Mouse (Mus musculus) limb, embryonic 12.5 days (tissue): Measurements from ENCODE around the gene Tjp1. TPM values are rescaled to one million over a fixed set of nuclear protein-coding genes. Genes with fewer than 3 reads are reported as not detected.

Experiments
- ATAC-seq: fragments of 200-750 bp; cut with Nextera tagmentation; 2 replicates; pipeline ENCODE4 v1.8.0; 2017; ENCODE audit warnings: low read depth, moderate TSS enrichment; ENCODE audit not compliant: insufficient number of reproducible peaks, insufficient read depth, low FRiP score, low TSS enrichment
- H3K27ac ChIP-seq: fragments of 300-500 bp; sonication (generic); 2 replicates; pipeline ENCODE4 v1.5.1; 2016; ENCODE audit warnings: mild to moderate bottlenecking, moderate library complexity
- H3K27me3 ChIP-seq: fragments of 300-500 bp; sonication (generic); 2 replicates; pipeline ENCODE4 v1.6.1; 2016; ENCODE audit warnings: mild to moderate bottlenecking, moderate library complexity
- H3K36me3 ChIP-seq: fragments of 300-500 bp; sonication (generic); 2 replicates; pipeline ENCODE4 v1.6.1; 2016; ENCODE audit warnings: mild to moderate bottlenecking, moderate library complexity
- H3K4me1 ChIP-seq: fragments of 300-500 bp; sonication (generic); replicated peaks from 2 replicates; pipeline ENCODE4 v1.6.1; 2016
- H3K4me2 ChIP-seq: fragments of 300-500 bp; sonication (generic); 2 replicates; pipeline ENCODE4 v1.6.1; 2016; ENCODE audit warnings: mild to moderate bottlenecking, moderate library complexity
- H3K4me3 ChIP-seq: fragments of 300-500 bp; sonication (generic); replicated peaks from 2 replicates; pipeline ENCODE4 v1.5.1; 2016; ENCODE audit warnings: mild to moderate bottlenecking
- H3K9ac ChIP-seq: fragments of 300-500 bp; sonication (generic); replicated peaks from 2 replicates; pipeline ENCODE4 v1.6.1; 2016; ENCODE audit warnings: mild to moderate bottlenecking, moderate library complexity
- H3K9me3 ChIP-seq: fragments of 300-500 bp; sonication (generic); 2 replicates; pipeline ENCODE4 v1.6.1; 2016; ENCODE audit warnings: mild to moderate bottlenecking, moderate library complexity
- WGBS: fragments of 180-500 bp; shearing (Covaris S2); methylation state at CpG from one replicate; pipeline ENCODE4 v1.1.7; 2016; 5-methylcytosine and 5-hydroxymethylcytosine counted together
- polyA plus RNA-seq: library from polyadenylated mRNA; unstranded; fragments of >200 nt; fragmentation: Nextera tagmentation; extraction: Ambion mirVana; gene quantifications from 2 replicates; pipeline ENCODE4 v1.2.1, GENCODE M21; 2016

Tjp1 gene
- polyA plus RNA-seq, 1 experiment from 2014 or later: 25.6 TPM

DNA sequence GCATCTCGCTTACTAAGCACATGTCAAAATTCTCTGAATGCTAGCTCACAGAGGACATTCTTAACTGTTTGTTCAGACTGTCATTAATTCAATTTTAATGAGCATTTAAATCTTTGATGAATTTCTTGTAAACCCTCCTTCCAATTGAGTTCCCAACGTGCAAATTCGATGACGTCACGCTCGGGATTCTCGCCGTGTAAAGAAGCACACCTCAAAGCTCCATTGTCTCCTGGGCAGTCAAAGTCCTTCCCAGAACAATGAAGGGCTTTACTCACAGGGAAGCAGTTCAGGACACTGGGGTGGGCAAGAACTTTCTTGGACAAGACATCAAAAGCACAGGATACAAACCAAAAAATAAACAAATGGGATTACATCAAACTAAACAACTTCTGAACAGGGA is 10.7 kb downstream of the Tjp1 start:
- H3K4me2 ChIP-seq: no peak overlapping the region
- peaks cover 9% of the 10 kb centered on the region; the same call in 1 of the 2 replicates for H3K27me3 ChIP-seq
- no peak overlapping the region for H3K27ac ChIP-seq
- no peaks in the 10 kb centered on the region for H3K36me3 ChIP-seq
- H3K4me1 ChIP-seq: peaks cover 12% of the 10 kb centered on the region
- no peaks in the 10 kb centered on the region for H3K9me3 ChIP-seq
- no peak overlapping the region for H3K9ac ChIP-seq
- 69% methylated on average over 8 of the region's 8 CpGs for WGBS
- ATAC-seq: no peak
- no peak overlapping the region for H3K4me3 ChIP-seq

DNA sequence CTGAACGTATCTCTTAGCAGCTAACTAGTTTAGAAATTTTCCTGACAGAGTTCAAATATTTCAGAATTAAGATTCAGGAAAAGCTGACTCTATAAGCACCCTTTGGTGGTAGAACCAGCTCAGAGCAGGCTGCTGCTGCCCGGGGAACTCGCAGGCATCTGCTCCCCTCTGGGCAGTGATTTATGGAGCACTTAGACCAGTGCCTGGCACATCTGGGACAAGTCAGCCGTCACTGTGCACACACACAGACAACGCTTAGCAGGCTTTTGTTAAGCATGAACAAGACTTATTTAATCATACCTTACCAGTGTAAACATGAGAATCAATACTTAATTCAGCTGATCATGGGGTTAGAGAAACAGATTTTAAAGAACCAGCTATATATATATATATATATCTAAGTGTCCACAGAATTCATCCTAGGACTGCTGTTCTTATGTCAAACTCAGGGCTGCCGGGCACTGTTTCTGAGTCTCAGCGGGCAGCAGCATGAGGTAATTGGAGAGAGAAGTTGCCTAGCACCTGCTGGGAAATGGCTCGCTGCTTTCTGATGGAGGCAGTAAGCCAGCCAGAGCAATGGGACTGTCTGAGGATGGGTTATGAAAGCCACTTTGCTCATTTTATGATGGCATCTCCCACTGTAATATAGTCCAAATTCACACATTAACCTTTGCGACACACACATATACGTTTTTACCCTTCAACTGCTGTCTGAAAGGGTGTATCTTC is 14.0 kb downstream of the Tjp1 start:
- Histone ChIP-seq H3K4me2 (no peak overlapping the region), H3K4me1 (peaks cover 7% of the 10 kb centered on the region), H3K27ac (no peak overlapping the region), H3K27me3 (peaks cover 9% of the 10 kb centered on the region; the same call in 1 of the 2 replicates), H3K36me3 (no peaks in the 10 kb centered on the region), H3K9ac (no peak overlapping the region), H3K9me3 (0 out of 2 replicates have a peak, but pooled peaks cover 3% of the 10 kb centered on the region), H3K4me3 (no peak overlapping the region)
- no peak for ATAC-seq
- WGBS: 30% methylated on average over 10 of the region's 10 CpGs

DNA sequence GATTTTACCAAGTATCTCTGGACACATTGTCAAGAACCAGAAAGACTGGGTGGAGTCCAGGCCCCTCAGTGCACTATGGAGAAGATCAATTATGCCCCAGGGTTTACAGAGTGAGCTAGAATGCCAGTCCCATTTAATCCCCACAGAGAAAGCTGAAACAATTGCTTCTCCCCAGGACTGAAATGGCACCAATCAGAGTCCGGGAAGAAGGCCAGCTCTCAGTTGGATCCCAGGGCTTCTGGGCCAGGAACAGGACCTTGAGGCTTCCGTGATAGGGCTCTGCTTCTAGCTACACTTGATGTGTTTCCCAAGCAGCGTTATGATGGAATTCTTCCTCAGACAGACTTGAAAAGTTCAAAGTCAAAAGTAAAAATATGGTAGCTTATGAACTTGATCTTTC is 18.2 kb downstream of the Tjp1 start:
- 83% methylated on average over 3 of the region's 3 CpGs for WGBS
- H3K9me3 ChIP-seq: 0 out of 2 replicates have a peak, but pooled peaks cover 3% of the 10 kb centered on the region
- no peak overlapping the region for H3K4me2 ChIP-seq
- no peak overlapping the region for H3K9ac ChIP-seq
- no peak overlapping the region for H3K27ac ChIP-seq
- no peak overlapping the region for H3K4me3 ChIP-seq
- no peak for ATAC-seq
- H3K4me1 ChIP-seq: peaks cover 7% of the 10 kb centered on the region
- no peaks in the 10 kb centered on the region for H3K36me3 ChIP-seq
- peaks cover 9% of the 10 kb centered on the region; the same call in 1 of the 2 replicates for H3K27me3 ChIP-seq

DNA sequence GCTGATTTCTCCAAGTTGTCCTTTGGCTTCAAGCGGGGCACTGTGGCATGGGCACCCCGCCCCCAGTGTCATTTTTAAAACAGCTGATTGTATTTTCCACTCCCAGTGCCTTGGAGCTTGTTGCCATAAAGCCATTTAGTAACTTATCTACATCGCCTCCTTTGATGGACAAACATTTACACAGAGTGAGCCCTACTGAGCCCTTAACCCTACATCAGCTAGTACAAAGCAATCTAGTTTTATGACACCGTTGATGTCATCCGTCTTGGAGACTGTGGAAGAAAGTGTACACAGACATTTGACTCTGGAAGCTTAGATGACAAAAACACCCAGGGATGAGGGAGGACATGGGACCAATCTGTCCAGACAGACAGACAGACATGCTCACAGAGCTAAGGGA is 20.2 kb downstream of the Tjp1 start:
- Histone ChIP-seq H3K27me3 (peaks cover 2% of the 10 kb centered on the region; the same call in 1 of the 2 replicates), H3K9ac (no peak overlapping the region), H3K36me3 (no peaks in the 10 kb centered on the region), H3K9me3 (0 out of 2 replicates have a peak, but pooled peaks cover 3% of the 10 kb centered on the region), H3K4me1 (peaks cover 6% of the 10 kb centered on the region; the same call in 1 of the 2 replicates), H3K4me2 (no peak overlapping the region), H3K27ac (no peak overlapping the region), H3K4me3 (no peak overlapping the region)
- WGBS: 74% methylated on average over 5 of the region's 5 CpGs
- ATAC-seq: no peak

DNA sequence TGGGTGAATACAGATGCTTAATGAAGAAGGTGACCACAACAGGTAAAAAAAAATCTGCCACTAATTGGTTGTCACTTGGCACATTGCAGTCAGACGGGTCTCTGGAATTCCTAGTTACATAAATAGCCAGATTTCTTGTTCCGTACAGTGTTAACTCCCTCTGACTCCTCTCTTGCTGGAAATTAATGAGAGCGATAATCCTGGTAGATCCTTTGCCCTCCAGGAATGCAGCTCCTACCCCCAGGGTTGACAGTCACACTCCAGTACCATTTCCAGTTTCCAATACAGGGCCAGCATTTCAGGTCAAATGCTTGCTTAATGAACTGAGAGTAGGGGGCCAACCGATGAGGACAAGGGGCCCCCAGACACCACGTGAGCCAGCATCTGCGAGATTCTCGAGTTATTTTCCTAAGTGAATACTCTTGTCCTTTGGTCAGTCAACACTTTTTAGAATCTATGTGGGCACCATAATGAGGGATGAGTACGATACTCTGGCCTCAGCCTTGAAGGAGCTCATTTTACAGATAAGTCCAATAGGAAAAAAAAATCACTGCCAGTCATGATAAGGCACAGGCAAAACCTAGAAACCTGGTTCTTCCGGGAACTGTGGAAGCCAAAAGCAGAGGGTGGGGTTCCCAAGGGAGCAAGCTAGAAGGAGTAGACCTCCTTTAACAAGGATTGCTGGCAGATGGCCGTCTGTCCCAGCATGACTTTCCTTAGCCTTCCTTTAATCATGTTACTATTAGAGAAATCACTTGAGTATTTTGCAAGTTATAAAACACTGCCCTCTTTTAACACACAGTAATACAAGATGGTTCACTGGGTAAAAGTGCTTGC is 24.9 kb downstream of the Tjp1 start:
- Histone ChIP-seq H3K36me3 (no peaks in the 10 kb centered on the region), H3K4me1 (peaks cover 6% of the 10 kb centered on the region; the same call in 1 of the 2 replicates), H3K9ac (no peak overlapping the region), H3K4me3 (no peak overlapping the region), H3K4me2 (no peak overlapping the region), H3K27me3 (peaks cover 8% of the 10 kb centered on the region), H3K9me3 (no peaks in the 10 kb centered on the region), H3K27ac (no peak overlapping the region)
- no peak for ATAC-seq
- 65% methylated on average over 10 of the region's 10 CpGs for WGBS

DNA sequence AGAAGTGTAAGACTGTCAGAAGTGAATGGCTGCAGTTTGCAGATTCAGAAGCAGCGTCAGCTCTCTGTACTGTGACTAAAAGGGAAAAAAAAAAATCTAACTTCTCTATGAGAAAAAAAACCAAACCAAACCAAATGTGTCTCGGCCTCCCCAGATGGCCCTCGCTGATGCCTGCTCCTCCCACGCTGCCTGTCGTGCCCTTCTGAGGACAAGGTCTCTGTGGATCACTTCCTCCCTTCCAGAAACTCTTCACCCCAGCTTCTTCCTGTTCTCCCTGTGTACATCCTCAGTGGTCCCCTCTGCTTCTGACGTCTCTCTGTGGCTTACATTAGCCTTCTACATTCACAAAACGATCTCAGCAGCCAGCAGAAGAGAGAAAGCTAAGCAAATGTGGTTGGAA is 26.8 kb downstream of the Tjp1 start:
- Histone ChIP-seq H3K27ac (no peak overlapping the region), H3K27me3 (peaks cover 8% of the 10 kb centered on the region), H3K9me3 (no peaks in the 10 kb centered on the region), H3K4me2 (no peak overlapping the region), H3K36me3 (no peaks in the 10 kb centered on the region), H3K4me1 (peaks cover 6% of the 10 kb centered on the region; the same call in 1 of the 2 replicates), H3K9ac (no peak overlapping the region), H3K4me3 (no peak overlapping the region)
- no peak for ATAC-seq
- WGBS: 68% methylated on average over 7 of the region's 7 CpGs

DNA sequence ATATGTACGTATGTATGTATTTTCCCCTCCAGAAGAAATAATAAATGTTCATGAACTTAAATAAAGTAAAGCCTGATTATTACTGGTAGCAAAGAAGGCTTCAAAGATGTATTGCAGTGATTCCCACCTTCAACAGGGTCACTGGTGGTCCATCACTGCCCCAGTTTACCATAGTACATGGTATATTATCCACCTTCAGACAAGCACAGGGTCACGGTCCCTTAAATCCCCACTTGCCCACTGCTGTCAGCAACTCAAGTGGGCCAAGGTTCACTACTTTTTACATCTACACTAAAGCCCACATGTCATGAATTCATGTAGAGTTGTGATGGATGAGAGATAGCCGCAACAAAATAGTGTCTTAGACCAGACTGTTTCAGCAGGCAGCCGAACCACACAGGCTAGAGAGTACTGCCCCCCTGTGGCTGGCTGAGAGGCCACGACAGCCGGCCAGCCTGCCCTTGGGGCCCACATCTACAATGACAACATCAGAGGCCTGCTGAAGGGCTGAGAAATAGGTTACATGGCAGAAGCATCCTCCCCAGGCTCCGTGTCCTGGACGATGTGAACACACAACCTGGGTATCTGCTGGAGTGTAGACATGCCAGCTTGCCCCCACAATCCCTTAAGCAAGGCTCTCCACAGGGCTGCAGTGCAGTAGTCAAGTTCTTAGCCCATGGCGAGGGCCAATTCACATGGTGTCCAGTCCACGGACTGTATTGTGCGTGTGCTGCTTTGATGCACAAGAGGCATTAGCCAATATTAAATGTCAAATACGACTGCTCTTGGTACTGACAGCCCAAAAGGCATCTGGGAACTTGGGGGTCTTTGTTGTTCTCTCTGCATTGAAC is 29.6 kb downstream of the Tjp1 start:
- peaks cover 6% of the 10 kb centered on the region; the same call in 1 of the 2 replicates for H3K4me1 ChIP-seq
- no peak overlapping the region for H3K27ac ChIP-seq
- no peaks in the 10 kb centered on the region for H3K36me3 ChIP-seq
- H3K4me3 ChIP-seq: no peak overlapping the region
- WGBS: 52% methylated on average over 12 of the region's 12 CpGs
- no peak overlapping the region for H3K4me2 ChIP-seq
- ATAC-seq: no peak
- H3K27me3 ChIP-seq: peaks cover 8% of the 10 kb centered on the region
- H3K9ac ChIP-seq: no peak overlapping the region
- H3K9me3 ChIP-seq: no peaks in the 10 kb centered on the region

DNA sequence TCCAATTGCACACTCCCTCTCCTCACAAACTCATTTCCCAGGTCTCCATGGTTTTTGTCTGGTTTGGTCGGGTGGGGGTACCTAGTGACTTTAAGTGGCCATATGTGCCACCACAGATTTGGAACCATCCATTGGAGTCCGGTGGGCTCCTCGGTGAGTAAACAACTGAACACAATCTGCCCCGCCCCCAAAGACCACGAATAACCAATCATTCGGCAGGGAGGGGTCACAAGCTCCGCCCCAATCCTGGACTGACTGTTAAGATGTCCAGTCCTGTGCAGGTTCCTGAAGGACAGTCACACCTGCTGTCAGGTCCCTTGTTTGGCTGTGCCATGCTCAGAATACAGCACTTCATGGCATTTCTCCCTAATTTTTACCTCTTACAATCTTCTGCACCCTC is 37.1 kb downstream of the Tjp1 start:
- no peak overlapping the region for H3K9ac ChIP-seq
- no peaks in the 10 kb centered on the region for H3K9me3 ChIP-seq
- no peak for ATAC-seq
- no peak overlapping the region for H3K27ac ChIP-seq
- no peak overlapping the region for H3K4me2 ChIP-seq
- H3K36me3 ChIP-seq: no peaks in the 10 kb centered on the region
- peaks cover 7% of the 10 kb centered on the region for H3K4me1 ChIP-seq
- H3K27me3 ChIP-seq: no peaks in the 10 kb centered on the region
- 79% methylated on average over 7 of the region's 7 CpGs for WGBS
- H3K4me3 ChIP-seq: no peak overlapping the region

DNA sequence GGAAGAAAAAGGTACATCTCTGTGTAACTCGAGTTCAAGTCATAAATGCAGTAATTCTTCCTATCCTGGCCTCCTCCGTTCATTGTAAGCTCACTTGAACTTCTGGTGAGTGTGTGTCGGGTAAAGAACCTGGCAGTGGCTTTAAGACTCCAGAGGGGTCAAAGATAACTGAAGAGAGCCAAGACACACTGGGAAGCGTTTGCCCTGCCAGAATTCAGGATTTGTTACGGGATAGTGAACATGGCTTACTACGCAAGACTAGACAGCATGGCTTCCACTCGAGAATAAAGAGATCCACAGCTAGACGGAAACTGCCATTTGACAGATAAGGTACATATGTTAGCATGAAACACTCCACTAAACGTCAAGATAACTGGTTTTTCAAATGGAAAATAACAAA is 37.8 kb downstream of the Tjp1 start:
- Histone ChIP-seq H3K9me3 (no peaks in the 10 kb centered on the region), H3K4me1 (peaks cover 7% of the 10 kb centered on the region), H3K36me3 (no peaks in the 10 kb centered on the region), H3K27me3 (no peaks in the 10 kb centered on the region), H3K4me3 (no peak overlapping the region), H3K27ac (no peak overlapping the region), H3K4me2 (no peak overlapping the region), H3K9ac (no peak overlapping the region)
- WGBS: 81% methylated on average over 9 of the region's 9 CpGs
- no peak for ATAC-seq

DNA sequence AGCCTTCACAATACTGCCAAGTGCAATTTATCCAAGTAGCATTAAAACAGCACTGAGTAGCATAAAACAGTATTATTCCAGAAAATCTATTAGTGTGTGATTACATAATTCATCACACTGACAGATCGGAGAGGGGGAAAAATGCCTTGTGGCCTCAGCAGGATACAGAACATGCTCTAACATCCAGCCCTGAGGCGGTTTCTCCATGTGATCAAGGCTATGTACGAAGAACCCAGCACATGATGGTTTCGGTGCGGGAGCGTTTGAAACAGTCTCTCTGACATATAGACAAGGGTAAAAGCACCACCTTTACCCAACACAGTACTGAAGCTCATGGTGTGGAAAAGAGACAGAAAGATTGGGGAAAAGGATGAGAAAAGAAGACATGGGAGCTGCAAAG is 38.4 kb downstream of the Tjp1 start:
- Histone ChIP-seq H3K4me1 (peaks cover 10% of the 10 kb centered on the region), H3K4me3 (no peak overlapping the region), H3K27me3 (no peaks in the 10 kb centered on the region), H3K4me2 (no peak overlapping the region), H3K9me3 (no peaks in the 10 kb centered on the region), H3K27ac (no peak overlapping the region), H3K9ac (no peak overlapping the region), H3K36me3 (no peaks in the 10 kb centered on the region)
- no peak for ATAC-seq
- WGBS: 91% methylated on average over 6 of the region's 6 CpGs
